Mouse (Mus musculus): ENCODE data around the gene Smim5.

GRCm38 (mm10) chr11:115869393-115869792 lies 30.4 kb upstream of the Smim5 start:
- TF ChIP-seq POLR2A (IDR thresholded peaks at IDR 0.05; ENCODE audit: insufficient read depth, low read length) (no peak), CTCF (IDR thresholded peaks at IDR 0.05; ENCODE audit: low read depth, low read length) (no peak)
